Mouse (Mus musculus) adrenal gland, adult 8-10 months (tissue): ENCODE measurements at regions not wholly inside any gene's neighbourhood (a gene's known extent, or its start where the extent isn't known, plus 50 kb on each side); places are given as distances from the start of the nearest gene placed in this dataset.

Experiments used
- DNase-seq: peaks from one replicate; pipeline ENCODE4 v3.0.0; 2022

- DNase-seq = no peak
Measured at GRCm38 (mm10) chr14:102925769-102926443, 56.5 kb downstream of the Kctd12 start.

- no peak for DNase-seq
Measured at GRCm38 (mm10) chr14:102924674-102925073, 57.8 kb downstream of the Kctd12 start.

- no peak for DNase-seq
Measured at GRCm38 (mm10) chr14:102922496-102922993, 59.9 kb downstream of the Kctd12 start.

- no peak for DNase-seq
Measured at GRCm38 (mm10) chr14:102920415-102920814, 62.0 kb downstream of the Kctd12 start.

GRCm38 (mm10) chr14:102919261-102919801, 63.1 kb downstream of the Kctd12 start:
- DNase-seq = no peak

- DNase-seq = no peak
Measured at GRCm38 (mm10) chr14:102917929-102918328, 64.5 kb downstream of the Kctd12 start.

- no peak for DNase-seq
Measured at GRCm38 (mm10) chr14:102915918-102916317, 66.5 kb downstream of the Kctd12 start.

GRCm38 (mm10) chr14:102911582-102911981, 70.9 kb downstream of the Kctd12 start:
- no peak for DNase-seq

GRCm38 (mm10) chr14:102908990-102909389, 73.4 kb downstream of the Kctd12 start:
- DNase-seq = no peak

GRCm38 (mm10) chr14:102907411-102908103, 74.9 kb downstream of the Kctd12 start:
- no peak for DNase-seq

GRCm38 (mm10) chr14:102906826-102907225, 75.6 kb downstream of the Kctd12 start:
- no peak for DNase-seq

- no peak for DNase-seq
Measured at GRCm38 (mm10) chr14:102906286-102906685, 76.2 kb downstream of the Kctd12 start.

GRCm38 (mm10) chr14:102902906-102903305, 79.5 kb downstream of the Kctd12 start:
- no peak for DNase-seq

GRCm38 (mm10) chr14:102902236-102902635, 80.2 kb downstream of the Kctd12 start:
- DNase-seq = no peak

GRCm38 (mm10) chr14:102898445-102898844, 84.0 kb downstream of the Kctd12 start:
- DNase-seq = no peak

GRCm38 (mm10) chr14:102897039-102897438, 85.4 kb downstream of the Kctd12 start:
- DNase-seq = no peak

- no peak for DNase-seq
Measured at GRCm38 (mm10) chr14:102896527-102896926, 85.9 kb downstream of the Kctd12 start.

- no peak for DNase-seq
Measured at GRCm38 (mm10) chr14:102893241-102893640, 89.2 kb downstream of the Kctd12 start.

- no peak for DNase-seq
Measured at GRCm38 (mm10) chr14:102891552-102891951, 90.9 kb downstream of the Kctd12 start.

- DNase-seq = no peak
Measured at GRCm38 (mm10) chr14:102885240-102885598, 97.2 kb downstream of the Kctd12 start.

- no peak for DNase-seq
Measured at GRCm38 (mm10) chr14:102884539-102885239, 97.7 kb downstream of the Kctd12 start.

GRCm38 (mm10) chr14:102883344-102884122, 98.9 kb downstream of the Kctd12 start:
- no peak for DNase-seq
